Comparison of ENCODE assay signal across 8 mouse cellular contexts in genomic region chr1:184447911-184448310, GRCm38 (mm10).
A peak's percentile ranks its signal among the peaks of the same experiment; 100 is the strongest.
DNase-seq lines count a peak whose midpoint lies in the region; TF ChIP-seq lines count a peak whose summit lies in the region.
"Had no signal": no experiment of that assay in that cellular context is flagged by ENCODE, and none has a peak within 500 bp of the region (broad histone marks: within the 10 kb centered on the region; RNA-seq: fewer than 3 reads in every experiment).

No protein-coding gene starts in this region.

- intact Hi-C loops in gastrocnemius, adult 2 months (cut with DNase I), result loop anchor here (1.0 to 5.0 kb wide), 4 partner anchors 186 to 323 kb away; no protein-coding TSS in a partner anchor

- H3K27me3 ChIP-seq in cerebellum, adult 2 months (ENCODE audit: control insufficient read depth, insufficient read depth, low read length), result no peaks in the 10 kb centered on the region

- H3K4me3 ChIP-seq in cerebellum, adult 2 months (replicated peaks; ENCODE audit: insufficient read depth, low read depth, low read length), result no peak overlapping the region
- H3K4me3 ChIP-seq in gastrocnemius, adult 2 months, result no peak overlapping the region
- H3K4me3 ChIP-seq: myocyte had no signal

- peak; percentile 53 to 64 for DNase-seq in CD8-positive naive resting alpha-beta T cell, adult 2 months (ENCODE audit: low read depth in 2 of 2, low spot score in 2 of 2)
- peak; percentile 27 for DNase-seq in MEL-GATA-1-ER (ENCODE audit: extremely low read depth, low read depth)
- peak; percentile 30 to 42 for DNase-seq in cerebellum, adult 2 months
- DNase-seq in gastrocnemius, adult 2 months, result peak; percentile 91
- peak; percentile 16 to 60 for DNase-seq in layer of hippocampus, adult 8-10 months (ENCODE audit: low spot score in 2 of 2)
- DNase-seq in lung, postnatal 10 days, result peak; percentile 92
- DNase-seq in spleen, adult 12 weeks (ENCODE audit: low spot score), result peak; percentile 37

- TF ChIP-seq CTCF in cerebellum, adult 2 months (IDR thresholded peaks at IDR 0.05; ENCODE audit: borderline replicate concordance, insufficient read depth, low read depth, low read length), result peak; percentile 57; the same call in 1 of the 2 replicates
- TF ChIP-seq CTCF in gastrocnemius, adult 2 months (IDR thresholded peaks at IDR 0.05), result peak; percentile 98; the same call in 1 of the 2 replicates

- WGBS in cerebellum, adult 2 months, result 54% methylated on average over 7 of the region's 7 CpGs

- no peak for TF ChIP-seq POLR2A in cerebellum, adult 2 months (IDR thresholded peaks at IDR 0.05; ENCODE audit: borderline replicate concordance, insufficient read depth, low read length)

- no peak overlapping the region for H3K27ac ChIP-seq in cerebellum, adult 2 months (ENCODE audit: insufficient read depth, low read length)
- peak overlapping the region; percentile 84 for H3K27ac ChIP-seq in gastrocnemius, adult 2 months

- no peaks in the 10 kb centered on the region for H3K4me1 ChIP-seq in cerebellum, adult 2 months (ENCODE audit: control insufficient read depth, insufficient read depth, low read length)

Comparison
In these comparisons a context has a peak if more than half of its experiments do, and no peak if none do; other contexts are left out.
1. DNase-seq: peak in every context shown above with its lines; median percentile 92 in lung, postnatal 10 days; 91 in gastrocnemius, adult 2 months; 58 in CD8-positive naive resting alpha-beta T cell, adult 2 months; 38 in layer of hippocampus, adult 8-10 months; 37 in spleen, adult 12 weeks; 36 in cerebellum, adult 2 months; 27 in MEL-GATA-1-ER.